Mouse (Mus musculus) limb, embryonic 13.5 days (tissue): ENCODE results near the gene Cfap157. TPM values are rescaled to one million over a fixed set of nuclear protein-coding genes. Genes with fewer than 3 reads are reported as not detected.

Source experiments
- ATAC-seq: fragments of 200-750 bp; cut with Nextera tagmentation; 2 replicates; pipeline ENCODE4 v1.8.0; 2017; ENCODE audit warnings: low read depth, moderate number of reproducible peaks, moderate TSS enrichment; ENCODE audit not compliant: low FRiP score
- H3K27ac ChIP-seq: fragments of 300-500 bp; sonication (generic); 2 replicates; pipeline ENCODE4 v1.5.1; 2015; ENCODE audit warnings: inconsistent platforms, mild to moderate bottlenecking, moderate library complexity
- H3K27me3 ChIP-seq: fragments of 300-500 bp; sonication (generic); 2 replicates; pipeline ENCODE4 v1.6.1; 2015; ENCODE audit warnings: mild to moderate bottlenecking, inconsistent platforms
- H3K36me3 ChIP-seq: fragments of 300-500 bp; sonication (generic); 2 replicates; pipeline ENCODE4 v1.6.1; 2015; ENCODE audit warnings: inconsistent platforms, mild to moderate bottlenecking, moderate library complexity
- H3K4me1 ChIP-seq: fragments of 300-500 bp; sonication (generic); 2 replicates; pipeline ENCODE4 v1.6.1; 2015; ENCODE audit warnings: inconsistent platforms
- H3K4me2 ChIP-seq: fragments of 300-500 bp; sonication (generic); replicated peaks from 2 replicates; pipeline ENCODE4 v1.6.1; 2015; ENCODE audit warnings: inconsistent platforms, mild to moderate bottlenecking, moderate library complexity
- H3K4me3 ChIP-seq: fragments of 300-500 bp; sonication (generic); 2 replicates; pipeline ENCODE4 v1.5.1; 2015; ENCODE audit warnings: moderate library complexity, mild to moderate bottlenecking, inconsistent platforms
- H3K9ac ChIP-seq: fragments of 300-500 bp; sonication (generic); 2 replicates; pipeline ENCODE4 v1.6.1; 2015; ENCODE audit warnings: mild to moderate bottlenecking, inconsistent platforms
- H3K9me3 ChIP-seq: fragments of 300-500 bp; sonication (generic); 2 replicates; pipeline ENCODE4 v1.6.1; 2016; ENCODE audit warnings: inconsistent platforms
- WGBS: fragments of 180-500 bp; shearing (Covaris S2); methylation state at CpG from one replicate; pipeline ENCODE4 v1.1.7; 2015; 5-methylcytosine and 5-hydroxymethylcytosine counted together
- polyA plus RNA-seq: library from polyadenylated mRNA; unstranded; fragments of >200 nt; fragmentation: Nextera tagmentation; extraction: Ambion mirVana; gene quantifications from 2 replicates; pipeline ENCODE4 v1.2.1, GENCODE M21; 2015

Cfap157 gene
- polyA plus RNA-seq, 1 experiment from 2014 or later, result 1.3 TPM

DNA sequence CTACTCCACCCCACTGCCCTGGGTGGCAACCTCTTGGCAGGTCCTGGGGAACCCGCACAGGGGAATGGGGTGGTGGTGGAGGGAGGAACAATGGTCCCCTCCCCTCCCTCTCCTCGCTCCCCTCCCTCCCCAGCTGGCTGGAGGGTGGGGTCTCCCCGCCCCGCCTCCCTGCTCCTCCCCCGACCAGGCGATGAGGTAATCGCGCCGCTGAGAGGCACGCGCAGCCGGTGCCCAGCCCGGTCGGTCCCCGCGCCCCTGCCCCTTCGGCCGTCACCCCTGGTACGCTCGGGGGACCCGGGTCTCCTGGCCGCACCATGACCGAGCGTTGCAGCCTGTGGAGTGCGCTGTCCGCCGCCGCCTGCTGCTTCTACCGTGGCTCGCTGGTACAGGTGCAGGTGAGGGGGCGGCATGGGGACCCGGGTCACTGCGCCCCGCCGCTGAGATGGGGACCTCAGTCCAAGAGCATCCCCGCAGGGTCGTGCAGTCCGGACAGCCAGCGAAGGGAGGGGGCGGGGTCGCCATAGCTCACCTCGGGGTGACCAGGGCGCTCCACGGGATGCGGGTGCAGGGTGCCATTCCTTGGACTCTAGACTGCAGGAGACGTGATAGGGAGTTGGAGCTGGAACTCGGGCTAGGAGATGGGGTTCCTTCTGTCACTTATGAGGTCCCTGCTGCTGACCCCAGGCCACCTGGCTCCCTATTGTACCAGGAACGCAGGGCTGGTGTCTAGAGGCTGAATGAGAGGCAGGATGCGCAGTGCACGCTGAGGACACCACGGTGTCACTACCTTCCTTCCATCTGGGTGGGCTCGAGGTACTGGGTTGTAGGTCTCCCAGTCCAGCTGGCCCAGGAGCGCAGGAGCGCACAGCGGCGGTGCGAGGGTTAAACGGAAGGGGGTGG, 42.7 kb downstream of the Cfap157 start:
- Histone ChIP-seq H3K36me3 (peaks cover 15% of the 10 kb centered on the region), H3K27ac (no peak overlapping the region), H3K27me3 (peaks cover 50% of the 10 kb centered on the region), H3K4me2 (peak overlapping the region; percentile 97), H3K9me3 (no peaks in the 10 kb centered on the region), H3K4me3 (peak overlapping the region; percentile 57), H3K9ac (peak overlapping the region; percentile 63), H3K4me1 (peaks cover 20% of the 10 kb centered on the region)
- WGBS, result 3% methylated on average over 45 of the region's 58 CpGs
- ATAC-seq, result peak; percentile 54

DNA sequence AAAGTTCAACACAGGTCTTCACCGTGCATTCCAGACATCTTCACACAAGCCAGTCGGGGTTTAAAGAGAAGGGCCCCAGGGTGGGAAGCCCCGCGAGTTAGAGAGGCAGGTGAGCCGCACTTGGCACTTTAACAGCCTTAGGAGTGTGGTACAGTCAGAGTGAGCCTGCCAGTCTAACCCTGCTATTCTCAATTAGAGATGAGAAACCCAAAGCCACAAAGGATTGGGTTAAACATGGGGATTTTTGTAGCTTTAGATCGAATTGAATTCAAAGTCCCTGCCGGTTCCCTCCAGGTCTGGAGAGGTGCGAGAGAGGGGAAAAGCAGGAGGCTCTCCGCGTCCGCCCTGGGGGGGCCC, 43.3 kb downstream of the Cfap157 start, which contains the start of gene 6330409D20Rik:
TSS of gene 6330409D20Rik (minus strand) at position 101 of the 357 bp plus-strand sequence.
- Histone ChIP-seq H3K4me1 (peaks cover 20% of the 10 kb centered on the region), H3K27ac (no peak within 1 kb of the TSS), H3K36me3 (peaks cover 8% of the 10 kb centered on the region), H3K9me3 (no peaks in the 10 kb centered on the region), H3K4me3 (peak within 1 kb of the TSS; percentile 57), H3K27me3 (peaks cover 50% of the 10 kb centered on the region), H3K9ac (peak within 1 kb of the TSS; percentile 63), H3K4me2 (peak within 1 kb of the TSS; percentile 97)
- ATAC-seq, result no peak
- 5% methylated on average over 11 of the region's 11 CpGs for WGBS

- Histone ChIP-seq H3K36me3 (no peaks in the 10 kb centered on the region), H3K4me1 (peaks cover 25% of the 10 kb centered on the region), H3K4me2 (no peak overlapping the region), H3K27ac (no peak overlapping the region), H3K27me3 (peaks cover 50% of the 10 kb centered on the region), H3K9me3 (no peaks in the 10 kb centered on the region), H3K9ac (no peak overlapping the region), H3K4me3 (no peak overlapping the region)
- no peak for ATAC-seq
- 74% methylated on average over 4 of the region's 4 CpGs for WGBS
Measured at GRCm38 (mm10) chr2:32739311-32739710, 44.9 kb downstream of the Cfap157 start.

DNA sequence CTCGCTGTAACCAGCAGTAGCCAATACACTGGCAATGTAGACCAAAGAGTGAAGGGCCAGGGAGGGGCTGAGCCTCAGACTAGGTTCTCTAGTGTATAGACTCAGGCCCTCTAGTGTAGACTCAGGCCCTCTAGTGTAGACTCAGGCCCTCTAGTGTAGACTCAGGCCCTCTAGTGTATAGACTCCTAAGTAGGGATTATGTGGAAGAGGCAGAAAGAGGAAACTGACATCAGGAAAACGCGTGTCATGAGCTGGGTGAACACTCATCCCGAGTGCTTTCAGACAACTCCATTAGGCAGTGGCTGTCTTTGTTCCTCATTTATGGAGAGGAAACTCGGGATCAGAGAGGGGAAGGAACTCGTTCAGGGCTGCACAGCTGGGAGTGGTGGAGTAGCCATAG, 47.2 kb downstream of the Cfap157 start:
- 62% methylated on average over 6 of the region's 6 CpGs for WGBS

DNA sequence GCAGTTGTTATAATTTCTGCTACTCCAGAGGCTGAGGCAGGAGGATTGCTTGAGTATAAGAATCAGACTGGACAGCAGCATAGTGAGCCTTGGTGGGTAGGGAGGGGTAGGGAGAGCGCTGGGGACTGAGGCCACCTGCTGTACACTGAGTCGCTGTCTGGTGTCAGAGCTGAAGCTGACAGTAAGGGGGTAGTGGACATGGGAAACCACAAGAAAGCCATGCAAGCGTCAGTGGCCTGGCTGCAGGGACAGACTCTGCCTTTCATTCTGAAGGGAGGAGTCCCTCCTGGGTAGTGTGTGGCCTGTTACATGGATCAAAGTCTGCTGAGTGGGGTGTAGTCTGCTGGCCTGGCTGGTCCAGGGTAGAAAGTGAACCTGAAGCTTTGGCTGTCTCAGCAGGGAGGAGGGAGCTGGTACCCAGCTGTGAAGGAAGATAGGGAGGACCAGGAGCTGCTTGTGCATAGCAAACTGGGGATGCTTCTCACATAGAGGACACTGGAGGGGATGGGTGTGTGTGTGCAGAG, 47.9 kb downstream of the Cfap157 start:
- no peak overlapping the region for H3K4me2 ChIP-seq
- ATAC-seq, result no peak
- WGBS, result 41% methylated on average over 3 of the region's 3 CpGs
- H3K9me3 ChIP-seq, result no peaks in the 10 kb centered on the region
- H3K36me3 ChIP-seq, result no peaks in the 10 kb centered on the region
- no peak overlapping the region for H3K4me3 ChIP-seq
- H3K4me1 ChIP-seq, result peaks cover 36% of the 10 kb centered on the region
- peaks cover 22% of the 10 kb centered on the region for H3K27me3 ChIP-seq
- H3K27ac ChIP-seq, result no peak overlapping the region
- no peak overlapping the region for H3K9ac ChIP-seq

More for the DNA sequence above, 47.2 kb downstream of the Cfap157 start:
- Histone ChIP-seq H3K27ac (no peak overlapping the region), H3K4me2 (no peak overlapping the region), H3K4me1 (peaks cover 36% of the 10 kb centered on the region), H3K9ac (0 out of 2 replicates have a peak overlapping the region, but pooled peaks have one; percentile 43), H3K36me3 (no peaks in the 10 kb centered on the region), H3K4me3 (no peak overlapping the region), H3K27me3 (peaks cover 28% of the 10 kb centered on the region), H3K9me3 (no peaks in the 10 kb centered on the region)
- no peak for ATAC-seq

DNA sequence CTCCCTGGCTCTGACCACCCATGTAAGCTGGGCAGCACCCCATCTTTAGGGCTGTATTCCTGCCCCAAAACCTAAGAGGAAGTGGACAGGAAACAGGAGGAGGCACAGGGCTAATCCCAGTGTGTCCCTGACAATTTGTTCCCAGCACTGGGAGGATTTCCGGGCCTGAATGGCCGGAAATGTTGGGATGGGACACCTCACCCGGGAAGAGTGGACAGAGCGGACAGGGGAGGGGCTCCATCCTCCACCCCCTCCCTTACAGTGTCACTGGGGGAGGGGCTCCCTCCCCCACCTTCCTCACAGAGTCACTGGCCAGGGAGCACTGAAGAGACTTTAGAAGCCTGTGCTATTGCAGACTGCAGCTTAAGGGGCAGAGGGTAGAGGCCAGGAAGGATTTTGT, 49.3 kb downstream of the Cfap157 start:
- no peak overlapping the region for H3K9ac ChIP-seq
- H3K27ac ChIP-seq, result peak overlapping the region; percentile 35; the same call in 1 of the 2 replicates
- ATAC-seq, result no peak
- H3K36me3 ChIP-seq, result no peaks in the 10 kb centered on the region
- 48% methylated on average over 4 of the region's 4 CpGs for WGBS
- H3K4me3 ChIP-seq, result no peak overlapping the region
- no peaks in the 10 kb centered on the region for H3K9me3 ChIP-seq
- H3K4me2 ChIP-seq, result no peak overlapping the region
- H3K27me3 ChIP-seq, result peaks cover 7% of the 10 kb centered on the region
- H3K4me1 ChIP-seq, result peaks cover 42% of the 10 kb centered on the region

- H3K4me1 ChIP-seq, result peaks cover 46% of the 10 kb centered on the region
- H3K27me3 ChIP-seq, result peaks cover 3% of the 10 kb centered on the region
- no peak overlapping the region for H3K4me2 ChIP-seq
- WGBS, result 37% methylated on average over 4 of the region's 4 CpGs
- no peaks in the 10 kb centered on the region for H3K9me3 ChIP-seq
- no peaks in the 10 kb centered on the region for H3K36me3 ChIP-seq
- no peak for ATAC-seq
- H3K9ac ChIP-seq, result no peak overlapping the region
- H3K4me3 ChIP-seq, result no peak overlapping the region
- H3K27ac ChIP-seq, result peak overlapping the region; percentile 35; the same call in 1 of the 2 replicates
Measured at GRCm38 (mm10) chr2:32734480-32734879, 49.7 kb downstream of the Cfap157 start.

- Histone ChIP-seq H3K9me3 (no peaks in the 10 kb centered on the region), H3K27ac (no peak overlapping the region), H3K36me3 (no peaks in the 10 kb centered on the region), H3K9ac (no peak overlapping the region), H3K4me3 (no peak overlapping the region), H3K4me1 (peaks cover 57% of the 10 kb centered on the region), H3K27me3 (no peaks in the 10 kb centered on the region), H3K4me2 (no peak overlapping the region)
- WGBS, result 76% methylated on average over 6 of the region's 6 CpGs
- no peak for ATAC-seq
Measured at GRCm38 (mm10) chr2:32732695-32733094, 51.5 kb downstream of the Cfap157 start.

DNA sequence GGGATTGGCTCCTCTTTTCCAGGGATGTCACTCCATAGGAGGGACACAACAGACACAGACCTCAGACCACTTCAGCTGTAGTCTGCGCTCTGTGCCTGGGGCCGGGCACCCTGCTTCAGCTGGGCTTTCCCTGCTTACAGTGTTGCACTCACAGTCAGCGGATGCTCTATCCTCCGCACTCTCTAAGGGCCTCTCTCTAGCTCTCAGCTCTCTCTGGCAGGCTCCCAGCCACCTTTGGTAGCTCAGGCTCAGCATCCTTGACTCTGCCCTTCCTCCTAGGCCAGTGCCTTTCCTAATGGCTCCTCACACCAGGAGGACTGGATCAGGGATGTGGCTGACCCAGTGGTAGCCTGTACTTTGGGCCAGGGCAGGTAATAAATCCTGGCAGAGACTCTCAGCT, 52.3 kb downstream of the Cfap157 start:
- Histone ChIP-seq H3K9ac (peak overlapping the region; percentile 25; the same call in 1 of the 2 replicates), H3K4me3 (no peak overlapping the region), H3K4me2 (no peak overlapping the region), H3K27ac (peak overlapping the region; percentile 63; the same call in 1 of the 2 replicates), H3K27me3 (no peaks in the 10 kb centered on the region), H3K4me1 (peaks cover 60% of the 10 kb centered on the region), H3K9me3 (no peaks in the 10 kb centered on the region), H3K36me3 (no peaks in the 10 kb centered on the region)
- ATAC-seq, result no peak
- 67% methylated on average over 4 of the region's 4 CpGs for WGBS

GRCm38 (mm10) chr2:32730854-32731253, 53.4 kb downstream of the Cfap157 start:
- H3K36me3 ChIP-seq, result no peaks in the 10 kb centered on the region
- peaks cover 60% of the 10 kb centered on the region for H3K4me1 ChIP-seq
- 6% methylated on average over 11 of the region's 11 CpGs for WGBS
- H3K9me3 ChIP-seq, result no peaks in the 10 kb centered on the region
- H3K27ac ChIP-seq, result peak overlapping the region; percentile 81
- H3K4me2 ChIP-seq, result peak overlapping the region; percentile 53
- H3K4me3 ChIP-seq, result peak overlapping the region; percentile 8; the same call in 1 of the 2 replicates
- ATAC-seq, result peak; percentile 25; the same call in 1 of the 2 replicates
- H3K27me3 ChIP-seq, result no peaks in the 10 kb centered on the region
- H3K9ac ChIP-seq, result peak overlapping the region; percentile 43; the same call in 1 of the 2 replicates

GRCm38 (mm10) chr2:32729547-32729946, 54.7 kb downstream of the Cfap157 start:
- Histone ChIP-seq H3K36me3 (no peaks in the 10 kb centered on the region), H3K4me1 (peaks cover 57% of the 10 kb centered on the region), H3K27me3 (no peaks in the 10 kb centered on the region), H3K27ac (no peak overlapping the region), H3K4me3 (peak overlapping the region; percentile 11; the same call in 1 of the 2 replicates), H3K9ac (0 out of 2 replicates have a peak overlapping the region, but pooled peaks have one; percentile 8), H3K9me3 (no peaks in the 10 kb centered on the region), H3K4me2 (peak overlapping the region; percentile 53)
- WGBS, result 43% methylated on average over 4 of the region's 4 CpGs
- ATAC-seq, result no peak

DNA sequence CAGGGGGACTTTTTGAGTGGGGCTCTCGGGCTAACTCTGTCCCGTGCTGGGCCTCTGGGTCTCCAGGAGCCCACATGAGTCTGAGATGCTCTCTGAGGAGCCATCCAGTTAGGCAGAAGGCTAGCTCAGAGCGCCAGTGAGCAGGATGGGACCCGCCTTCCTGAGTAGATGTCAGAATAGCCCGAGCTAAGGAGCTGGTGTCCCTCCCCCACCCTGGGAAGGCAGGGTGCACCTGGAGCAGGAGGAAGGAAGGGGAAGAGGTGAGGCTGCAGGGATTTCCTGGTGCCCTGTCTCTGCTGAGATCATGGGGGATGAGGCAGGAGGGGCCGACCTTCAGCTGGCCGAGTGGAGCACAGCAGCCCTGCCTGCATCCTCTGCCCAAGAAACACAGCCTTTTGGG, 55.8 kb downstream of the Cfap157 start:
- Histone ChIP-seq H3K9ac (peak overlapping the region; percentile 37; the same call in 1 of the 2 replicates), H3K9me3 (no peaks in the 10 kb centered on the region), H3K27ac (peak overlapping the region; percentile 44; the same call in 1 of the 2 replicates), H3K4me2 (peak overlapping the region; percentile 60), H3K27me3 (no peaks in the 10 kb centered on the region), H3K4me1 (peaks cover 47% of the 10 kb centered on the region), H3K4me3 (peak overlapping the region; percentile 37), H3K36me3 (no peaks in the 10 kb centered on the region)
- no peak for ATAC-seq
- WGBS, result 45% methylated on average over 7 of the region's 7 CpGs
